Mouse (Mus musculus): Measurements from ENCODE around the gene Tubg1.

- TF ChIP-seq CTCF (IDR thresholded peaks at IDR 0.05; ENCODE audit: control insufficient read depth, insufficient read depth, insufficient replicate concordance, low read depth, low read length): no peak
- TF ChIP-seq POLR2A (IDR thresholded peaks at IDR 0.05; ENCODE audit: control insufficient read depth, low read depth, low read length): no peak
Measured at GRCm38 (mm10) chr11:101109351-101109750, 10.4 kb upstream of the Tubg1 start.
